Mouse (Mus musculus) adrenal gland, adult (tissue): ENCODE results near the gene Dbndd1.
A peak's percentile ranks its signal among the peaks of the same experiment; 100 is the strongest.
"Not testable (repeated sequence)": the region's sequence is repeated elsewhere in the genome, so short reads cannot be mapped to it uniquely, and the experiment has no call there.

Source experiments
- DNase-seq, 2 experiments: peaks; one replicate each; pipeline ENCODE4 v3.0.0; 2022 to 2023; ENCODE audit warnings: low spot score in 1 of 2; ENCODE audit not compliant: inconsistent age in 2 of 2

Dbndd1 gene

GRCm38 (mm10) chr8:123498963-123499362 lies 16.3 kb downstream of the Dbndd1 start:
- DNase-seq, result no peak

- no peak for DNase-seq
Measured at GRCm38 (mm10) chr8:123497699-123498098, 17.6 kb downstream of the Dbndd1 start.

GRCm38 (mm10) chr8:123492898-123493297 lies 22.4 kb downstream of the Dbndd1 start:
- DNase-seq, result no peak

- DNase-seq, result no peak
Measured at GRCm38 (mm10) chr8:123491280-123492075, 23.8 kb downstream of the Dbndd1 start.

GRCm38 (mm10) chr8:123482627-123483026 lies 32.6 kb downstream of the Dbndd1 start:
- peak in 1 of 2 experiments; percentile 48 for DNase-seq

GRCm38 (mm10) chr8:123478456-123479218 lies 36.6 kb downstream of the Dbndd1 start:
- DNase-seq, result peak; percentile 13 to 75

- DNase-seq, result peak; percentile 96 to 99
Measured at GRCm38 (mm10) chr8:123477737-123478258, 37.5 kb downstream of the Dbndd1 start, which contains the start of gene Afg3l1. TSS of gene Afg3l1 (plus strand) at chr8:123477903.

GRCm38 (mm10) chr8:123476911-123477736 lies 38.1 kb downstream of the Dbndd1 start:
- no peak for DNase-seq

GRCm38 (mm10) chr8:123474549-123474948 lies 40.7 kb downstream of the Dbndd1 start:
- DNase-seq, result not testable (repeated sequence)

- DNase-seq, result not testable (repeated sequence)
Measured at GRCm38 (mm10) chr8:123472991-123473390, 42.3 kb downstream of the Dbndd1 start.

- DNase-seq, result no peak
Measured at GRCm38 (mm10) chr8:123467476-123467875, 47.8 kb downstream of the Dbndd1 start.

- DNase-seq, result no peak
Measured at GRCm38 (mm10) chr8:123463651-123464050, 51.6 kb downstream of the Dbndd1 start.
